Mouse (Mus musculus): ENCODE results near the gene Chka. TPM values are rescaled to one million over a fixed set of nuclear protein-coding genes. Genes with fewer than 3 reads are reported as not detected.

Chka gene
- polyA plus RNA-seq, 1 experiment from 2014 or later = 24.9 TPM

- Histone ChIP-seq H3K9me3 (replicated peaks) (no peaks in the 10 kb centered on the region), H3K27ac (peak overlapping the region; percentile 51), H3K4me1 (replicated peaks) (peaks cover 20% of the 10 kb centered on the region), H3K27me3 (no peaks in the 10 kb centered on the region), H3K36me3 (no peaks in the 10 kb centered on the region), H3K4me3 (no peak overlapping the region), H3K9ac (no peak overlapping the region), H3K4me2 (no peak overlapping the region)
- ATAC-seq (replicated peaks; ENCODE audit: insufficient number of reproducible peaks, insufficient read depth, low FRiP score, low read depth) = no peak
- 50% methylated on average over 10 of the region's 10 CpGs for WGBS
These were observed 71.2 kb downstream of the Chka start for GRCm38 (mm10) chr19:3922661-3923371.

GRCm38 (mm10) chr19:3923586-3923985, 72.0 kb downstream of the Chka start:
- no peaks in the 10 kb centered on the region for H3K27me3 ChIP-seq
- no peak overlapping the region for H3K4me2 ChIP-seq
- H3K4me3 ChIP-seq = no peak overlapping the region
- peak overlapping the region; percentile 51 for H3K27ac ChIP-seq
- ATAC-seq (replicated peaks; ENCODE audit: insufficient number of reproducible peaks, insufficient read depth, low FRiP score, low read depth) = no peak; the same call in 1 of the 2 replicates
- H3K36me3 ChIP-seq = no peaks in the 10 kb centered on the region
- 56% methylated on average over 13 of the region's 13 CpGs for WGBS
- no peak overlapping the region for H3K9ac ChIP-seq
- peaks cover 20% of the 10 kb centered on the region for H3K4me1 ChIP-seq (replicated peaks)
- no peaks in the 10 kb centered on the region for H3K9me3 ChIP-seq (replicated peaks)

GRCm38 (mm10) chr19:3924190-3924589, 72.6 kb downstream of the Chka start:
- no peak overlapping the region for H3K9ac ChIP-seq
- H3K4me1 ChIP-seq (replicated peaks) = peaks cover 25% of the 10 kb centered on the region
- no peak overlapping the region for H3K4me2 ChIP-seq
- peak overlapping the region; percentile 51; the same call in 1 of the 2 replicates for H3K27ac ChIP-seq
- 68% methylated on average over 8 of the region's 8 CpGs for WGBS
- no peaks in the 10 kb centered on the region for H3K27me3 ChIP-seq
- H3K9me3 ChIP-seq (replicated peaks) = no peaks in the 10 kb centered on the region
- H3K36me3 ChIP-seq = no peaks in the 10 kb centered on the region
- H3K4me3 ChIP-seq = no peak overlapping the region
- ATAC-seq (replicated peaks; ENCODE audit: insufficient number of reproducible peaks, insufficient read depth, low FRiP score, low read depth) = no peak

GRCm38 (mm10) chr19:3924868-3925267, 73.3 kb downstream of the Chka start:
- 94% methylated on average over 7 of the region's 7 CpGs for WGBS

GRCm38 (mm10) chr19:3925859-3926258, 74.3 kb downstream of the Chka start:
- Histone ChIP-seq H3K4me3 (no peak overlapping the region), H3K4me2 (no peak overlapping the region), H3K27me3 (no peaks in the 10 kb centered on the region), H3K9ac (no peak overlapping the region), H3K4me1 (replicated peaks) (peaks cover 42% of the 10 kb centered on the region), H3K27ac (no peak overlapping the region), H3K9me3 (replicated peaks) (no peaks in the 10 kb centered on the region), H3K36me3 (no peaks in the 10 kb centered on the region)
- whole genome bisulfite sequencing = 77% methylated on average over 6 of the region's 6 CpGs
- ATAC-seq (replicated peaks; ENCODE audit: insufficient number of reproducible peaks, insufficient read depth, low FRiP score, low read depth) = no peak

More at GRCm38 (mm10) chr19:3924868-3925267, 73.3 kb downstream of the Chka start:
- H3K4me3 ChIP-seq = no peak overlapping the region
- no peak overlapping the region for H3K9ac ChIP-seq
- no peaks in the 10 kb centered on the region for H3K27me3 ChIP-seq
- no peak for ATAC-seq (replicated peaks; ENCODE audit: insufficient number of reproducible peaks, insufficient read depth, low FRiP score, low read depth)
- H3K9me3 ChIP-seq (replicated peaks) = no peaks in the 10 kb centered on the region
- H3K27ac ChIP-seq = no peak overlapping the region
- no peaks in the 10 kb centered on the region for H3K36me3 ChIP-seq
- H3K4me2 ChIP-seq = no peak overlapping the region
- peaks cover 32% of the 10 kb centered on the region for H3K4me1 ChIP-seq (replicated peaks)

- Histone ChIP-seq H3K27ac (no peak overlapping the region), H3K4me2 (no peak overlapping the region), H3K4me1 (replicated peaks) (peaks cover 42% of the 10 kb centered on the region), H3K4me3 (no peak overlapping the region), H3K9ac (no peak overlapping the region), H3K27me3 (no peaks in the 10 kb centered on the region), H3K9me3 (replicated peaks) (no peaks in the 10 kb centered on the region), H3K36me3 (no peaks in the 10 kb centered on the region)
- 59% methylated on average over 3 of the region's 3 CpGs for WGBS
- no peak for ATAC-seq (replicated peaks; ENCODE audit: insufficient number of reproducible peaks, insufficient read depth, low FRiP score, low read depth)
These were observed 74.7 kb downstream of the Chka start for GRCm38 (mm10) chr19:3926279-3926678.

- no peak for ATAC-seq (replicated peaks; ENCODE audit: insufficient number of reproducible peaks, insufficient read depth, low FRiP score, low read depth)
- Histone ChIP-seq H3K36me3 (no peaks in the 10 kb centered on the region), H3K4me1 (replicated peaks) (peaks cover 42% of the 10 kb centered on the region), H3K4me3 (no peak overlapping the region), H3K9me3 (replicated peaks) (no peaks in the 10 kb centered on the region), H3K9ac (no peak overlapping the region), H3K4me2 (no peak overlapping the region), H3K27me3 (no peaks in the 10 kb centered on the region), H3K27ac (no peak overlapping the region)
- 63% methylated on average over 6 of the region's 6 CpGs for WGBS
These were observed 75.1 kb downstream of the Chka start for GRCm38 (mm10) chr19:3926685-3927084.

- Histone ChIP-seq H3K27ac (no peak overlapping the region), H3K4me2 (no peak overlapping the region), H3K9ac (no peak overlapping the region), H3K4me3 (no peak overlapping the region), H3K36me3 (no peaks in the 10 kb centered on the region), H3K4me1 (replicated peaks) (peaks cover 42% of the 10 kb centered on the region), H3K9me3 (replicated peaks) (no peaks in the 10 kb centered on the region), H3K27me3 (no peaks in the 10 kb centered on the region)
- ATAC-seq (replicated peaks; ENCODE audit: insufficient number of reproducible peaks, insufficient read depth, low FRiP score, low read depth) = no peak
- WGBS = 84% methylated on average over 4 of the region's 4 CpGs
These were observed 76.4 kb downstream of the Chka start for GRCm38 (mm10) chr19:3927989-3928388.

GRCm38 (mm10) chr19:3928779-3929178, 77.2 kb downstream of the Chka start:
- Histone ChIP-seq H3K4me1 (replicated peaks) (peaks cover 36% of the 10 kb centered on the region), H3K9me3 (replicated peaks) (no peaks in the 10 kb centered on the region), H3K36me3 (no peaks in the 10 kb centered on the region), H3K27me3 (no peaks in the 10 kb centered on the region), H3K9ac (no peak overlapping the region), H3K4me2 (no peak overlapping the region), H3K4me3 (no peak overlapping the region), H3K27ac (peak overlapping the region; percentile 84)
- WGBS = 71% methylated on average over 4 of the region's 4 CpGs
- no peak for ATAC-seq (replicated peaks; ENCODE audit: insufficient number of reproducible peaks, insufficient read depth, low FRiP score, low read depth)

GRCm38 (mm10) chr19:3929211-3929941, 77.8 kb downstream of the Chka start, which contains the start of gene Aldh3b1:
Gene Aldh3b1, minus strand, starts transcription at chr19:3929808.
- peaks cover 30% of the 10 kb centered on the region for H3K4me1 ChIP-seq (replicated peaks)
- peak; percentile 74 for ATAC-seq (replicated peaks; ENCODE audit: insufficient number of reproducible peaks, insufficient read depth, low FRiP score, low read depth)
- no peaks in the 10 kb centered on the region for H3K9me3 ChIP-seq (replicated peaks)
- peak within 1 kb of the TSS; percentile 31 for H3K4me2 ChIP-seq
- peak within 1 kb of the TSS; percentile 84 for H3K27ac ChIP-seq
- H3K9ac ChIP-seq = no peak within 1 kb of the TSS
- H3K27me3 ChIP-seq = no peaks in the 10 kb centered on the region
- 32% methylated on average over 12 of the region's 12 CpGs for WGBS
- H3K4me3 ChIP-seq = no peak within 1 kb of the TSS
- no peaks in the 10 kb centered on the region for H3K36me3 ChIP-seq

GRCm38 (mm10) chr19:3930262-3931057, 78.9 kb downstream of the Chka start:
- Histone ChIP-seq H3K9ac (no peak overlapping the region), H3K4me1 (replicated peaks) (peaks cover 34% of the 10 kb centered on the region), H3K4me3 (no peak overlapping the region), H3K36me3 (no peaks in the 10 kb centered on the region), H3K4me2 (no peak overlapping the region), H3K27ac (peak overlapping the region; percentile 84), H3K27me3 (no peaks in the 10 kb centered on the region), H3K9me3 (replicated peaks) (no peaks in the 10 kb centered on the region)
- no peak; the same call in 1 of the 2 replicates for ATAC-seq (replicated peaks; ENCODE audit: insufficient number of reproducible peaks, insufficient read depth, low FRiP score, low read depth)
- 60% methylated on average over 21 of the region's 21 CpGs for WGBS

Data from heart, embryonic 15.5 days (tissue).